8 mouse cellular contexts compared by ENCODE assay signal in genomic region chr5:121204132-121205089, GRCm38 (mm10). TPM values are rescaled to one million over a fixed set of nuclear protein-coding genes. Genes with fewer than 3 reads are reported as not detected.
DNase-seq lines count a peak whose midpoint lies in the region; ATAC-seq lines count a peak whose summit lies in the region.

TSS of gene Rpl6 (plus strand) at chr5:121204481.

- H3K4me3 ChIP-seq in hindbrain, embryonic 11.5 days (ENCODE audit: low read depth, low read length): peak within 1 kb of the TSS; percentile 98

- DNase-seq in NIH3T3 (ENCODE audit: low read depth): peak; percentile 87
- peak; percentile 86 to 89 for DNase-seq in cerebellum, postnatal 10 days
- peak; percentile 72 to 78 for DNase-seq in frontal cortex, postnatal 10 days (ENCODE audit: low spot score in 2 of 2)
- peak; percentile 85 for DNase-seq in hindbrain, embryonic 11.5 days (ENCODE audit: low spot score)
- peak; percentile 86 to 92 for DNase-seq in layer of hippocampus, postnatal 14 days (ENCODE audit: low spot score in 2 of 2)
- DNase-seq in lung, postnatal 10 days: peak; percentile 88
- peak; percentile 76 for DNase-seq in ovary, postnatal 36 days (ENCODE audit: low spot score)
- DNase-seq in thymus, postnatal 14 days: peak; percentile 79

- H3K9me3 ChIP-seq in hindbrain, embryonic 11.5 days (ENCODE audit: control insufficient read depth, low read length): no peaks in the 10 kb centered on the region

- no peaks in the 10 kb centered on the region for H3K27me3 ChIP-seq in hindbrain, embryonic 11.5 days (ENCODE audit: control insufficient read depth, insufficient read depth, low read length)

- H3K4me1 ChIP-seq in hindbrain, embryonic 11.5 days (replicated peaks; ENCODE audit: control insufficient read depth, insufficient read depth, low read length): peaks cover 7% of the 10 kb centered on the region; the same call in 1 of the 2 replicates

- 2% methylated on average over 52 of the region's 52 CpGs for WGBS in hindbrain, embryonic 11.5 days

- ATAC-seq in hindbrain, embryonic 11.5 days (ENCODE audit: low FRiP score): peak; percentile 90

- H3K36me3 ChIP-seq in hindbrain, embryonic 11.5 days (ENCODE audit: control insufficient read depth, insufficient read depth, low read length): peaks cover 10% of the 10 kb centered on the region

- peak within 1 kb of the TSS; percentile 70 for H3K4me2 ChIP-seq in hindbrain, embryonic 11.5 days (replicated peaks; ENCODE audit: low read depth, low read length)

- peak within 1 kb of the TSS; percentile 75 for H3K27ac ChIP-seq in hindbrain, embryonic 11.5 days (ENCODE audit: low read depth, low read length)

- peak within 1 kb of the TSS; percentile 99 for H3K9ac ChIP-seq in hindbrain, embryonic 11.5 days (ENCODE audit: low read depth, low read length)

RNA-seq across cellular contexts. Expression of gene Rpl6, which starts in this region (rescaled TPM):
- polyA plus RNA-seq in hindbrain, embryonic 11.5 days (2014; fragmentation: Nextera tagmentation; extraction: Ambion mirVana): 619 and 657 TPM in 2 replicates
- total RNA-seq in layer of hippocampus, postnatal 14 days (2021): 100 to 1,000 TPM; 457 to 460 TPM

Comparison
In these comparisons a context has a peak if more than half of its experiments do, and no peak if none do; other contexts are left out.
1. Peak in every context shown above with its lines: DNase-seq, ATAC-seq, H3K4me3 ChIP-seq and H3K27ac ChIP-seq.